Mouse (Mus musculus): ENCODE measurements around the gene Fam83e. TPM values are rescaled to one million over a fixed set of nuclear protein-coding genes. Genes with fewer than 3 reads are reported as not detected.

Gene Fam83e
- polyA plus RNA-seq, 1 experiment: 0.48 TPM

- Histone ChIP-seq H3K79me2 (ENCODE audit: control insufficient read depth, insufficient read depth) (no peaks in the 10 kb centered on the region), H3K27me3 (ENCODE audit: control insufficient read depth, insufficient read depth, insufficient read length) (peaks cover 24% of the 10 kb centered on the region), H3K4me3 (ENCODE audit: insufficient read depth, poor library complexity, severe bottlenecking) (no peak overlapping the region), H3K36me3 (ENCODE audit: control insufficient read depth, insufficient read depth) (no peaks in the 10 kb centered on the region), H3ac (ENCODE audit: control insufficient read depth, insufficient read length, low read depth) (no peak overlapping the region), H3K79me3 (ENCODE audit: low read depth) (no peaks in the 10 kb centered on the region)
- TF ChIP-seq MAX (IDR thresholded peaks at IDR 0.05) (no peak), MYOG (IDR thresholded peaks at IDR 0.05; ENCODE audit: control insufficient read depth, extremely low read depth, insufficient read length) (no peak), MYOD1 (IDR thresholded peaks at IDR 0.05; ENCODE audit: control insufficient read depth, insufficient read length, low read depth) (no peak), USF1 (IDR thresholded peaks at IDR 0.05; ENCODE audit: low read depth) (no peak), CEBPB (IDR thresholded peaks at IDR 0.05; ENCODE audit: low read depth) (no peak), CTCF (IDR thresholded peaks at IDR 0.05; ENCODE audit: control insufficient read depth, insufficient read depth, insufficient read length) (no peak), FOSL1 (IDR thresholded peaks at IDR 0.05; ENCODE audit: insufficient read depth, low read length, poor library complexity, severe bottlenecking) (no peak)
Observed at GRCm38 (mm10) chr7:45760151-45760550, 39.1 kb downstream of the Fam83e start.

- Histone ChIP-seq H3K36me3 (ENCODE audit: control insufficient read depth, insufficient read depth) (no peaks in the 10 kb centered on the region), H3K4me3 (ENCODE audit: insufficient read depth, poor library complexity, severe bottlenecking) (no peak overlapping the region), H3K79me3 (ENCODE audit: low read depth) (no peaks in the 10 kb centered on the region), H3ac (ENCODE audit: control insufficient read depth, insufficient read length, low read depth) (no peak overlapping the region), H3K27me3 (ENCODE audit: control insufficient read depth, insufficient read depth, insufficient read length) (peaks cover under 1% of the 10 kb centered on the region), H3K79me2 (ENCODE audit: control insufficient read depth, insufficient read depth) (no peaks in the 10 kb centered on the region)
- TF ChIP-seq CTCF (IDR thresholded peaks at IDR 0.05; ENCODE audit: control insufficient read depth, insufficient read depth, insufficient read length) (no peak), MYOD1 (IDR thresholded peaks at IDR 0.05; ENCODE audit: control insufficient read depth, insufficient read length, low read depth) (no peak), MAX (IDR thresholded peaks at IDR 0.05) (no peak), FOSL1 (IDR thresholded peaks at IDR 0.05; ENCODE audit: insufficient read depth, low read length, poor library complexity, severe bottlenecking) (no peak)
Observed at GRCm38 (mm10) chr7:45765995-45766394, 45.0 kb downstream of the Fam83e start.

- no peak for TF ChIP-seq MYOD1 (IDR thresholded peaks at IDR 0.05; ENCODE audit: control insufficient read depth, insufficient read length, low read depth)
- no peak for TF ChIP-seq USF1 (IDR thresholded peaks at IDR 0.05; ENCODE audit: low read depth)
- no peak for TF ChIP-seq CTCF (IDR thresholded peaks at IDR 0.05; ENCODE audit: control insufficient read depth, insufficient read depth, insufficient read length)
- no peak for TF ChIP-seq FOSL1 (IDR thresholded peaks at IDR 0.05; ENCODE audit: insufficient read depth, low read length, poor library complexity, severe bottlenecking)
- no peak for TF ChIP-seq MAX (IDR thresholded peaks at IDR 0.05)
- no peak for TF ChIP-seq MYOG (IDR thresholded peaks at IDR 0.05; ENCODE audit: control insufficient read depth, extremely low read depth, insufficient read length)
- TF ChIP-seq CEBPB (IDR thresholded peaks at IDR 0.05; ENCODE audit: low read depth): no peak
- Histone ChIP-seq H3K36me3 (ENCODE audit: control insufficient read depth, insufficient read depth) (no peaks in the 10 kb centered on the region), H3K79me2 (ENCODE audit: control insufficient read depth, insufficient read depth) (no peaks in the 10 kb centered on the region), H3K27me3 (ENCODE audit: control insufficient read depth, insufficient read depth, insufficient read length) (no peaks in the 10 kb centered on the region), H3K4me3 (ENCODE audit: insufficient read depth, poor library complexity, severe bottlenecking) (no peak overlapping the region), H3K79me3 (ENCODE audit: low read depth) (no peaks in the 10 kb centered on the region), H3ac (ENCODE audit: control insufficient read depth, insufficient read length, low read depth) (no peak overlapping the region)
Observed at GRCm38 (mm10) chr7:45766764-45767163, 45.8 kb downstream of the Fam83e start.

GRCm38 (mm10) chr7:45767500-45767899 is 46.5 kb downstream of the Fam83e start:
- H3K27me3 ChIP-seq (ENCODE audit: control insufficient read depth, insufficient read depth, insufficient read length): no peaks in the 10 kb centered on the region
- H3K79me3 ChIP-seq (ENCODE audit: low read depth): no peaks in the 10 kb centered on the region
- TF ChIP-seq FOSL1 (IDR thresholded peaks at IDR 0.05; ENCODE audit: insufficient read depth, low read length, poor library complexity, severe bottlenecking) (no peak), MYOG (IDR thresholded peaks at IDR 0.05; ENCODE audit: control insufficient read depth, extremely low read depth, insufficient read length) (no peak), MYOD1 (IDR thresholded peaks at IDR 0.05; ENCODE audit: control insufficient read depth, insufficient read length, low read depth) (no peak), USF1 (IDR thresholded peaks at IDR 0.05; ENCODE audit: low read depth) (no peak), MAX (IDR thresholded peaks at IDR 0.05) (no peak), CEBPB (IDR thresholded peaks at IDR 0.05; ENCODE audit: low read depth) (no peak), CTCF (IDR thresholded peaks at IDR 0.05; ENCODE audit: control insufficient read depth, insufficient read depth, insufficient read length) (no peak)
- H3K79me2 ChIP-seq (ENCODE audit: control insufficient read depth, insufficient read depth): no peaks in the 10 kb centered on the region
- no peak overlapping the region for H3K4me3 ChIP-seq (ENCODE audit: insufficient read depth, poor library complexity, severe bottlenecking)
- H3ac ChIP-seq (ENCODE audit: control insufficient read depth, insufficient read length, low read depth): no peak overlapping the region
- no peaks in the 10 kb centered on the region for H3K36me3 ChIP-seq (ENCODE audit: control insufficient read depth, insufficient read depth)

GRCm38 (mm10) chr7:45770427-45771082 is 49.5 kb downstream of the Fam83e start:
- no peaks in the 10 kb centered on the region for H3K36me3 ChIP-seq (ENCODE audit: control insufficient read depth, insufficient read depth)

More at GRCm38 (mm10) chr7:45770427-45771082, 49.5 kb downstream of the Fam83e start:
- H3K79me2 ChIP-seq (ENCODE audit: control insufficient read depth, insufficient read depth): no peaks in the 10 kb centered on the region
- TF ChIP-seq MAX (IDR thresholded peaks at IDR 0.05): no peak
- TF ChIP-seq USF1 (IDR thresholded peaks at IDR 0.05; ENCODE audit: low read depth): no peak
- no peak for TF ChIP-seq MYOG (IDR thresholded peaks at IDR 0.05; ENCODE audit: control insufficient read depth, extremely low read depth, insufficient read length)
- no peak for TF ChIP-seq FOSL1 (IDR thresholded peaks at IDR 0.05; ENCODE audit: insufficient read depth, low read length, poor library complexity, severe bottlenecking)
- no peak for TF ChIP-seq MYOD1 (IDR thresholded peaks at IDR 0.05; ENCODE audit: control insufficient read depth, insufficient read length, low read depth)
- TF ChIP-seq CEBPB (IDR thresholded peaks at IDR 0.05; ENCODE audit: low read depth): no peak
- TF ChIP-seq CTCF (IDR thresholded peaks at IDR 0.05; ENCODE audit: control insufficient read depth, insufficient read depth, insufficient read length): no peak
- H3K27me3 ChIP-seq (ENCODE audit: control insufficient read depth, insufficient read depth, insufficient read length): peaks cover 16% of the 10 kb centered on the region
- no peaks in the 10 kb centered on the region for H3K79me3 ChIP-seq (ENCODE audit: low read depth)
- no peak overlapping the region for H3ac ChIP-seq (ENCODE audit: control insufficient read depth, insufficient read length, low read depth)
- no peak overlapping the region for H3K4me3 ChIP-seq (ENCODE audit: insufficient read depth, poor library complexity, severe bottlenecking)
